Mouse (Mus musculus) Patski (cell line): ENCODE data around the gene Gm45261. TPM values are rescaled to one million over a fixed set of nuclear protein-coding genes. Genes with fewer than 3 reads are reported as not detected.

Source experiments
- ATAC-seq: fragments of 100-300 bp; one replicate; pipeline ENCODE4 v1.8.0; 2021
- CTCF ChIA-PET: fragments of 350-600 bp; sonication (Branson Sonifier 250); formaldehyde crosslinking; loops from one replicate; lab custom pipeline; 2022; ENCODE audit warnings: inconsistent platforms; lab: Charles Lee
- POLR2A ChIA-PET: fragments of 350-600 bp; sonication (Branson Sonifier 250); formaldehyde crosslinking; loops from one replicate; lab custom pipeline; 2022; ENCODE audit warnings: antibody characterized with exemption, inconsistent platforms; lab: Charles Lee
- DNase-seq: peaks from one replicate; pipeline ENCODE4 v3.0.0-alpha.2; 2011; ENCODE audit warnings: low read depth, low spot score
- H3K27me3 ChIP-seq: fragments of 371-371 bp; one replicate; pipeline ENCODE4 v1.5.1; 2021
- CTCF ChIP-seq: fragments of 100-300 bp; IDR thresholded peaks from one replicate; pipeline ENCODE4 v1.5.1; 2021
- in situ Hi-C: fragments of 300-500 bp; cut with MboI; formaldehyde crosslinking; loops from 3 replicates; pipeline ENCODE4 v1.11.1; 2018; ENCODE audit warnings: low pct_unique_long_range_greater_than_20kb, mixed read lengths
- polyA plus RNA-seq: library from polyadenylated mRNA; unstranded; gene quantifications from one replicate; pipeline ENCODE4 v1.2.3, GENCODE M21; 2021

The Gm45261 gene
- polyA plus RNA-seq, result not detected

DNA sequence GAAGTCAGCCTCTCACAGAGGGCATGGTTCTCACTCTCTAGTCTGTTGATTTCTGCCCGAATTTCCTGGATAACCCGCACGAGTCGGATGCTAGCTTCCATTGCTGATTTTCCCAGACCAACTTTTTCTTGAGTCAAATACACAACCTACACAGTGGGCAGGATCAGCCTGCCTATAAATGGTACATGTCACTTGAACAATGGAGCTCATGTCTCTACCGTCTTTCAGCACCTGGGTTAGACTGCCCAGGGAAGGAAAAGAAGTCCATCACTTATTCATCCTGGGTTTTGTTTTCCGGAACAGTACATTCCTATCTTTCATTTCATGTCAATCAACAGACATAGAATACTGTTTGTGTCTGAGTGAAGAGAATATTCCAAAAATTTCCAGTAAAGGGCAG lies at the start of gene Gm45261:
Gene Gm45261, minus strand, starts transcription at position 101 of the 400 bp plus-strand sequence.
- ATAC-seq (no peak), DNase-seq (no peak)
- no peak for TF ChIP-seq CTCF
- in situ Hi-C loops, result no loop called here
- ChIA-PET CTCF (no interaction called here), POLR2A (no interaction called here)
- H3K27me3 ChIP-seq, result peaks cover 15% of the 10 kb centered on the region

DNA sequence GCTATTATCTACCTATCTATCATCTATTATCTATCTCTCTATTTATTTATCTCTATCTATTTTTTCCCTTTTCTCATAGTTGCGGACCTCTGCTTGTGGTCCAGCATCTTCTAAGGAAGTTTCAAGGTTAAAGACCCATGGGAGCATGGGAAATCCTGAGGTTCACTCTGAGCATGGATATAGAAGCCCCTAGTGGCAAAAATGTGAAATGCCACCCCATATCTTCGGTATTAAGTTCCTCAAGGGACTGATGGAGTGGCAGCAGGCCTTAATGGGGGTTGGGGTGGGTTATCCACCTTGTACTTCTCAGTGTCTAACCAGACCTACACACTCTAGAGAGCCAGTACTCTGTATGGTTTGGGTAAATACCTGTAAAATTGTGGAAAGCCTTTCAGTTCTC lies 43.5 kb upstream of the Gm45261 start:
- DNase-seq, result no peak
- in situ Hi-C loops, result no loop called here
- peak; percentile 43 for TF ChIP-seq CTCF
- peaks cover 7% of the 10 kb centered on the region for H3K27me3 ChIP-seq
- ChIA-PET POLR2A (no interaction called here), CTCF (no interaction called here)
- no peak for ATAC-seq

GRCm38 (mm10) chr1:80504081-80504480 lies 42.8 kb upstream of the Gm45261 start:
- POLR2A ChIA-PET, result no interaction called here
- no peak for TF ChIP-seq CTCF
- in situ Hi-C loops, result no loop called here
- DNase-seq (no peak), ATAC-seq (no peak)
- CTCF ChIA-PET, result interaction anchor here (1.1 kb wide), 1 partner anchor 34 kb away, joined by 3 read pairs; no protein-coding TSS in a partner anchor
- H3K27me3 ChIP-seq, result peaks cover 7% of the 10 kb centered on the region

- CTCF ChIA-PET, result no interaction called here
- POLR2A ChIA-PET, result no interaction called here
- ATAC-seq, result no peak
- peaks cover 7% of the 10 kb centered on the region for H3K27me3 ChIP-seq
- no peak for DNase-seq
- in situ Hi-C loops, result no loop called here
- no peak for TF ChIP-seq CTCF
These were observed 41.4 kb upstream of the Gm45261 start for GRCm38 (mm10) chr1:80502456-80503165.

DNA sequence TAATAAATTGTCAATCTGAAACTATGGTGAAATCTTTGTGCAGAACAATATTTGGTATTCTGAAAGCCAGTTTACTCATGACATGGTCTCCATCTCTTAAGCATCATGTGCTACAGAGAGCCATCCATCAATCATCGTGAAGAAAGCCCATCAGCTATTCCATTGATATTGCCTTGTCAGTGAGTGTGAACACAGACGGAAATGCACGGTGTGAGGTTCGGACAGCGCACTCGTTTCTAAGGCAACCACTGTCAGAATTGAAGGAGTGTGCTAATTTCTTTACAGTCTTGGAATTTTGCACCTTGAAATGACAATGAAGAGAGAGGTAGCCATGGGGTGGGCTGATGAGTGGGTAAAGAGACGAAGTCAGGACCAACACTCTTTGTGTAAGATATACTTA lies 38.0 kb upstream of the Gm45261 start:
- CTCF ChIA-PET, result no interaction called here
- POLR2A ChIA-PET, result no interaction called here
- in situ Hi-C loops, result no loop called here
- TF ChIP-seq CTCF, result no peak
- no peak for ATAC-seq
- no peak for DNase-seq
- peaks cover 7% of the 10 kb centered on the region for H3K27me3 ChIP-seq

DNA sequence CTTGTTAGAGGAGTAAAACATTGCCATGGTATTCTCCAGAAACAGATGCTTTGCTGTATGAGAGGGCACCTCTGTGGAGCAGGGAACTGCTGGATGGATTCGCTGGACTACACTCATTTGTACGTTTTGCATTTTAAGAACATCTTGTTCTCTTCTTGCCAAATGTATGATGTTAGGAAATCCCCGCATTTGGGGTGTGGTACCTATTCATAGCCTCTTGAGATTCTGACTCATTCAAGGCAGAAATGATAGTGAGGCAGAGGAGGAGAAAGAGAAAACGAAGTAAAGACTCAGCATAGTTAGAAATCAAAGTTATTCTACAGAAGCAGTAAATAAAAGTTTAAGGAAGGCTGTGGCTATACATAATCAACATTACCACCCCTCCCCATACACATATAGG lies 35.1 kb upstream of the Gm45261 start:
- POLR2A ChIA-PET, result no interaction called here
- TF ChIP-seq CTCF, result no peak
- peaks cover 14% of the 10 kb centered on the region for H3K27me3 ChIP-seq
- no peak for ATAC-seq
- in situ Hi-C loops, result no loop called here
- CTCF ChIA-PET, result no interaction called here
- DNase-seq, result no peak

DNA sequence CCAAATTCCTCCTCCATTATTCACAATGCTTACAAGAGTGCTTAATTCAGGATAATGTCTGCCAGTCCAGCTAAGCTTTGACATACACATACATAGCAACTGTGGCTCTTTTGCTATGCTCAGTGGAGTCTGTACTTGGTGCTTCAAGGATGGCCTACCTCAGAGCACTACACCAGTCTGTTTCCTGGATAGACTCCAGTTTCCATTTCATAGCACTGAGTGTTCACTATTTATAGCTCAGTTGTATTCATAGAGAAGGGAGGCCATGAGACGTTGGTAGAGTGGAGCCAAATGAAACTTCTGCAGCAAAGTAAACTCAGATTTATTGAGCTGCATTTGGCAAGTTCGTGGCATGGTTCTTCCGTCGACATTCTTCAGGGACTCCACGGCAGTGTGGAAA lies 22.2 kb upstream of the Gm45261 start:
- no peak for TF ChIP-seq CTCF
- DNase-seq, result no peak
- ChIA-PET POLR2A (no interaction called here), CTCF (no interaction called here)
- no peak for ATAC-seq
- peaks cover 6% of the 10 kb centered on the region for H3K27me3 ChIP-seq
- in situ Hi-C loops, result no loop called here

DNA sequence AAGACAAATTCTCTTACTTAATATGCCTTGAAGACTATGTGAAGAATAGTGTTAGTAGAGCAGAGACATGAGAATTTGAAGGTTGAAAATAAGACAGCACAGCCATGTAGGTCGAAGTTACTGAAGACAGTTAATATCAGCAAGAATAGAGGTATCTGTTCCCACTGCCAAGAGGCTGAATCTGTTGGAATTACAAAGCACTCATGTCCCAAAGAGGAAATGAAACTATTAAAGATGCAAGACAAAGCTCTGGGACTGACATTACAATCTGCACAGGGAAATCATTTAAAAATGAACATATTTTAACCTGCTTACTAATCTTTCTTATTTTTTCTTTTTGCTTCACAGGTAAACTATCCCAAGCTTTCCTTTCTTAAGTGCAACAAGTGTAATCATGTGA lies 13.7 kb upstream of the Gm45261 start:
- ChIA-PET POLR2A (no interaction called here), CTCF (no interaction called here)
- ATAC-seq (no peak), DNase-seq (no peak)
- H3K27me3 ChIP-seq, result peaks cover 16% of the 10 kb centered on the region
- TF ChIP-seq CTCF, result no peak
- in situ Hi-C loops, result no loop called here

- ChIA-PET CTCF (no interaction called here), POLR2A (no interaction called here)
- no peak for DNase-seq
These were observed 11.1 kb upstream of the Gm45261 start for GRCm38 (mm10) chr1:80472395-80472794.

GRCm38 (mm10) chr1:80459923-80460322 lies 1.3 kb downstream of the Gm45261 start:
- ChIA-PET CTCF (no interaction called here), POLR2A (no interaction called here)
- no peak for TF ChIP-seq CTCF

More at GRCm38 (mm10) chr1:80472395-80472794, 11.1 kb upstream of the Gm45261 start:
- peaks cover 10% of the 10 kb centered on the region for H3K27me3 ChIP-seq
- no peak for ATAC-seq
- in situ Hi-C loops, result no loop called here
- TF ChIP-seq CTCF, result no peak

DNA sequence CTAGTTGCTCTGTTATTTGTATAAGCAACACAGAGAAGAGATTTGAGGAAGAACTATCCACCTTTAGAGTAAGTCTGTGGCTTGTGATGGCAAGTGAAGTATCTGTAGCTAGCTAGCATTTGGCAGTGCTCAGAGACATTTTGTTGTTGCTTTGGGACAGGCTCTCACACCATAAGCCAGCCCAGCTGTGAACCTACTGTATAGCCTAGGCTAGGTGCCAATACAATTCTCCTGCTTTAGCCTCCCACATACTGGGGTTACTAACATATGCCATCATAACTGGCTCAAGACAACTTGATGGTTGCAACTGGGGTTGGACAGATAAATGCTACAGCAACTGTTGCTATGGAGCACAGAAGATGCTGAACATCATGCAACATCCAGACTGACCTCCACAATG lies 1.8 kb downstream of the Gm45261 start:
- POLR2A ChIA-PET, result no interaction called here
- H3K27me3 ChIP-seq, result peaks cover 6% of the 10 kb centered on the region
- DNase-seq (no peak), ATAC-seq (no peak)
- CTCF ChIA-PET, result no interaction called here
- in situ Hi-C loops, result no loop called here
- no peak for TF ChIP-seq CTCF

More at GRCm38 (mm10) chr1:80459923-80460322, 1.3 kb downstream of the Gm45261 start:
- DNase-seq, result no peak
- in situ Hi-C loops, result no loop called here
- no peak for ATAC-seq
- H3K27me3 ChIP-seq, result peaks cover 9% of the 10 kb centered on the region

DNA sequence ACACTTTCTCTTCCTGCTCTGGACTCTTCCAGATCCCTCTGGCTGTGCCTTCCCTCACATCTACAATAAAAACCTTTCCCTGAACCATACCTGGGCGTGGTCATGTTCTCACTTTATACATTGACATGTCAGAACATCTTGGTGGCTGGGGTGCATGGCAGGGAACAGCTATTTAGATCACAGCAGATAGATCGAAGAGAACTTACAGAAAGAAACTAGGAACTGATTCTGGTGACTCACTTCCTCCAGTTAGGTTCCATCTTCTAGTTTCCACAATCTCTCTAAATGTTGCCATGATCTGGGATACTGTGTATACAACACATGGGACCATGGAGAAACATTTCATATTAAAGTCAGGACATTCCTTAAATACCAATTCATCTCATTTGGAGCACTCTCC lies 7.3 kb downstream of the Gm45261 start:
- POLR2A ChIA-PET, result no interaction called here
- CTCF ChIA-PET, result no interaction called here
- TF ChIP-seq CTCF, result no peak
- ATAC-seq (no peak), DNase-seq (no peak)
- peaks cover 13% of the 10 kb centered on the region for H3K27me3 ChIP-seq
- in situ Hi-C loops, result no loop called here
